Mouse (Mus musculus) ES-Bruce4 (cell line): ENCODE measurements around the gene Sri.

Experiments
- CTCF ChIP-seq: IDR thresholded peaks from one replicate; pipeline ENCODE4 v1.8.1; 2011; ENCODE audit warnings: low read depth, low read length
- EP300 ChIP-seq: IDR thresholded peaks from 2 replicates; pipeline ENCODE4 v1.6.1; 2011; ENCODE audit warnings: low read depth, low read length; ENCODE audit not compliant: insufficient read depth
- POLR2A ChIP-seq: IDR thresholded peaks from one replicate; pipeline ENCODE4 v1.8.1; 2011; ENCODE audit warnings: low read length; ENCODE audit not compliant: insufficient read depth

GRCm38 (mm10) chr5:8073406-8073805 is 27.5 kb downstream of the Sri start:
- no peak for TF ChIP-seq CTCF
- TF ChIP-seq POLR2A: no peak
- no peak for TF ChIP-seq EP300
